Mouse (Mus musculus) liver, postnatal 0 days (tissue): ENCODE results near the gene Pde10a.

Source experiments
- CTCF ChIP-seq: sonication (generic); IDR thresholded peaks from 2 replicates; pipeline ENCODE4 v1.5.1; 2016; ENCODE audit warnings: antibody characterized with exemption, low read depth
- EP300 ChIP-seq: IDR thresholded peaks from 2 replicates; pipeline ENCODE4 v1.6.1; 2016; ENCODE audit warnings: antibody characterized with exemption, low read depth, mild to moderate bottlenecking

DNA sequence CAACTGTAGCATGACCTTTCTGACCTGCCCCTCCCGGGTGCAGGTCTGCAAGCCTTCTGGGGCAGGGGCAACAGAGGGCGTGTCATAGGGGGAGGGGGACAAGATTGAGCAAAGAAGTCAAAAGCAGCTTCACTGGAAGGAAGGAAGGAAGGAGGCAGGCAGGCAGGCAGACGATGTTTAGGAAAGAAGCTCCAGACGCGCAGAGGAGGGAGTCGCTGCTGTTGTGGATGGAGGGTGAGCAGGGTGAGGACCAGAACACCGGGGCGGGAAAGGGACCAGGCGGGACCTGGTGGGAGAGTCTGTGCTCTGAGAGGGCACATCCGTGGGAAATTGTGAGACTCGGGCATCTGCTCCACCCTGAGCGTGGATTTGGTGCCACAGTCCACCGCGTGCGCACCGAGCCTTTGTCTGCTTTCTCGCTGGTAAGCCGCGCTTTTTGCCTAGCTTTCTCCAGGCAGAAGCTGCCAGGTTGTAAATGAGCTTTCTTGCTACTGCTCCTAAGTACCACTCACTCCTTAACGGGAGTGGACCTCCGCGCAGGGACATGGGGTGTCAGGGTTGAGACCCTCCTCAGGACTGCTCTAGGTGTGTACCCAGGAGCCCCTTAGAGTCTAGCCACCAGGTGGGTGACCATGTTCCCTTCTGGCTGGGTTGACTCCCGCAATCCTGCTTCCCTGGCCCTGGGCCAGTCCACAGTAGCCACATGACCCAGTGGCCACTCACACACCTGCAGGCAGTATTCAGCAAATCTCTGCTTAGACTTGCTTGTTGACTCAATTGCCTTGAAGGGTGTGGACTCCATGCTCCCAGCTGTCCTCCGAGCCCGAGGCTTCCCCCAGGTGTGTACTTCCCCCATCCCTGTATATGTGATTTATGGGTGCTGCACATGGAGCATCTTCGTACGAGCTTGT, 278.0 kb downstream of the Pde10a start:
- no peak for TF ChIP-seq CTCF
- TF ChIP-seq EP300, result no peak
